Mouse (Mus musculus) spleen, adult 2 months (tissue): ENCODE measurements around the gene Srp68. TPM values are rescaled to one million over a fixed set of nuclear protein-coding genes. Genes with fewer than 3 reads are reported as not detected.
"Not testable (repeated sequence)": the region's sequence is repeated elsewhere in the genome, so short reads cannot be mapped to it uniquely, and the experiment has no call there.

ENCODE experiments used
- DNase-seq, 2 experiments: peaks; one replicate each; pipeline versions ENCODE4 v3.0.0 to v3.0.0-alpha.2; 2012 to 2021; ENCODE audit warnings: low spot score in 2 of 2, low read depth in 1 of 2
- H3K27ac ChIP-seq: fragments of 200-500 bp; 2 replicates; pipeline ENCODE4 v1.5.1; 2012; ENCODE audit warnings: low read length, inconsistent platforms; ENCODE audit not compliant: insufficient read depth
- H3K27me3 ChIP-seq: fragments of 200-500 bp; 2 replicates; pipeline ENCODE4 v1.6.1; 2012; ENCODE audit warnings: mild to moderate bottlenecking, moderate library complexity, low read length, inconsistent platforms; ENCODE audit not compliant: control insufficient read depth, insufficient read depth
- H3K36me3 ChIP-seq: fragments of 200-500 bp; 2 replicates; pipeline ENCODE4 v1.6.1; 2012; ENCODE audit warnings: mild to moderate bottlenecking, low read length, inconsistent platforms; ENCODE audit not compliant: control insufficient read depth, insufficient read depth
- H3K4me1 ChIP-seq: fragments of 200-500 bp; 2 replicates; pipeline ENCODE4 v1.6.1; 2011; ENCODE audit warnings: inconsistent platforms; ENCODE audit not compliant: control insufficient read depth, insufficient read depth, insufficient read length
- H3K4me3 ChIP-seq: fragments of 200-500 bp; 2 replicates; pipeline ENCODE4 v1.5.1; 2011; ENCODE audit warnings: mild to moderate bottlenecking, inconsistent platforms; ENCODE audit not compliant: insufficient read depth, insufficient read length; ENCODE audit errors: extremely low read depth
- CTCF ChIP-seq: fragments of 200-500 bp; IDR thresholded peaks from 2 replicates; pipeline ENCODE4 v1.5.1; 2011; ENCODE audit warnings: mild to moderate bottlenecking, inconsistent platforms; ENCODE audit not compliant: insufficient read depth, insufficient read length, insufficient replicate concordance; ENCODE audit errors: extremely low read depth
- POLR2A ChIP-seq: fragments of 200-500 bp; IDR thresholded peaks from 2 replicates; pipeline ENCODE4 v1.6.1; 2011; ENCODE audit warnings: low read depth, low read length, inconsistent platforms
- WGBS: fragments of 180-500 bp; shearing (Covaris S2); methylation state at CpG from one replicate; pipeline ENCODE4 v1.1.7; 2018; 5-methylcytosine and 5-hydroxymethylcytosine counted together
- polyA plus RNA-seq: library from polyadenylated mRNA; depleted of rRNA; stranded (reverse); fragments of >200 nt; gene quantifications from 2 replicates; pipeline ENCODE4 v1.2.3, GENCODE M21; 2012

The Srp68 gene
- polyA plus RNA-seq, 1 experiment: 25.4 TPM

DNA sequence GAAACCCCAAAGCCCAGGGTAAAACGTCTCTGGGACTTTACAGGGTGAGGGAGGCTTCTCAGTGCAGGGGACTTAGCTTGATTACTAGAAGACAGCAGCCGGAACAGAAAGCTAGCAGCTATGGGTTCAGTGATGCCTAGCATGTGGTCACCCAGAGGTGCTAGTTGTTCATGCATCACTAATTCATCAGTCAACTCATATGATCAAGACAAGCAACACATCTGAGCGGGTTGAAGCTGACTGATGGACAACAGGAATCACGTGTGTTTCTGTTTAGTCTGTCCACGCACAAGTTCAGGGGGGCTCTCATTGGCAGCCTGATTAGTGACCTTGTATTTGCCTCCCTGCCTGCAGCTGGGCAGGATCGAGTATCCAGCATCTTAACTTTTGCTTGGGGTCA, 10.0 kb upstream of the Srp68 start:
- 33% methylated on average over 6 of the region's 6 CpGs for WGBS
- Histone ChIP-seq H3K36me3 (peaks cover 8% of the 10 kb centered on the region), H3K27ac (no peak overlapping the region), H3K4me3 (no peak overlapping the region), H3K4me1 (peaks cover 23% of the 10 kb centered on the region), H3K27me3 (peaks cover 17% of the 10 kb centered on the region)
- no peak for TF ChIP-seq POLR2A
- TF ChIP-seq CTCF: no peak
- DNase-seq: no peak

- H3K27me3 ChIP-seq: peaks cover 17% of the 10 kb centered on the region
- WGBS: 14% methylated on average over 48 of the region's 48 CpGs
- H3K27ac ChIP-seq: no peak overlapping the region
- H3K4me3 ChIP-seq: no peak overlapping the region
- no peak for TF ChIP-seq CTCF
- no peak for TF ChIP-seq POLR2A
- DNase-seq: no peak
- no peaks in the 10 kb centered on the region for H3K36me3 ChIP-seq
- peaks cover 21% of the 10 kb centered on the region for H3K4me1 ChIP-seq
Observed at GRCm38 (mm10) chr11:116282912-116283521, 9.0 kb upstream of the Srp68 start.

DNA sequence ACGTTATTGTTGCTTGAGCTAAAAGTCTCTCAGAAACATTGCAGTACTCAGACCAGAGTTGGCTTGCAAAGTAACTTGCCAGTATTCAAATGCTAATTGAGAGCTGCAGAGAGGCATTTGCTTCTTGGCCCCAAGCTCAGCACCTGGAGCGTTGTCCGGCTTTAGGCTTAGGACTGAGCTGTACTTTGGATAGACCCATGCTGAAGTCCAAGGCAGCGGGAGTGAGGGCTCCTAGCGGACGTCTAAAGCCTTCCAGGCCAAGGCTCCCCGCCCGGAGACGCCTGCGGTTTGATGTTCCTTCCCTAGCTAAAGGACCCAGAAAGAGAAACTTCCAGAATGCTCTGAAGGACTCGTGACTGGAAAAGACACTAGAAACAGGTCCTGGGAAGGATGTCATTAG, 8.1 kb upstream of the Srp68 start:
- TF ChIP-seq POLR2A (no peak), CTCF (no peak)
- no peak overlapping the region for H3K4me3 ChIP-seq
- H3K27ac ChIP-seq: no peak overlapping the region
- no peaks in the 10 kb centered on the region for H3K36me3 ChIP-seq
- H3K27me3 ChIP-seq: peaks cover 17% of the 10 kb centered on the region
- H3K4me1 ChIP-seq: peaks cover 19% of the 10 kb centered on the region
- 2% methylated on average over 11 of the region's 11 CpGs for WGBS
- no peak for DNase-seq

DNA sequence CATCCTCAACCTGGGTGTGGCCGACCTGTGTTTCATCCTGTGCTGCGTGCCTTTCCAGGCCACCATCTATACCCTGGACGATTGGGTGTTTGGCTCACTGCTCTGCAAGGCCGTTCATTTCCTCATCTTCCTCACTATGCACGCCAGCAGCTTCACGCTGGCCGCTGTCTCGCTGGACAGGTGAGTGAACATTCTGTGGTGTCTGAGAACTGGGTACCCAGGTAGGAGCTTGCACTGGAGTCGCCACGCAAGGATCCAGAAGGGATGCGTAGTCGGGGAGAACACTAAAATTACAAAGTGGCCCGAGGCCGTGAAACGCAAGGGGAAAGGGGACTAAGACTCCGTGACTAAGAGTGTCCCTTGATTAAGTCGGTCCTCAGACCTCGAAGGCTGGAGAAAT, 7.7 kb upstream of the Srp68 start:
- DNase-seq: no peak
- no peak for TF ChIP-seq POLR2A
- TF ChIP-seq CTCF: no peak
- Histone ChIP-seq H3K36me3 (no peaks in the 10 kb centered on the region), H3K27me3 (peaks cover 17% of the 10 kb centered on the region), H3K4me1 (peaks cover 19% of the 10 kb centered on the region), H3K4me3 (no peak overlapping the region), H3K27ac (no peak overlapping the region)
- WGBS: 6% methylated on average over 18 of the region's 18 CpGs

DNA sequence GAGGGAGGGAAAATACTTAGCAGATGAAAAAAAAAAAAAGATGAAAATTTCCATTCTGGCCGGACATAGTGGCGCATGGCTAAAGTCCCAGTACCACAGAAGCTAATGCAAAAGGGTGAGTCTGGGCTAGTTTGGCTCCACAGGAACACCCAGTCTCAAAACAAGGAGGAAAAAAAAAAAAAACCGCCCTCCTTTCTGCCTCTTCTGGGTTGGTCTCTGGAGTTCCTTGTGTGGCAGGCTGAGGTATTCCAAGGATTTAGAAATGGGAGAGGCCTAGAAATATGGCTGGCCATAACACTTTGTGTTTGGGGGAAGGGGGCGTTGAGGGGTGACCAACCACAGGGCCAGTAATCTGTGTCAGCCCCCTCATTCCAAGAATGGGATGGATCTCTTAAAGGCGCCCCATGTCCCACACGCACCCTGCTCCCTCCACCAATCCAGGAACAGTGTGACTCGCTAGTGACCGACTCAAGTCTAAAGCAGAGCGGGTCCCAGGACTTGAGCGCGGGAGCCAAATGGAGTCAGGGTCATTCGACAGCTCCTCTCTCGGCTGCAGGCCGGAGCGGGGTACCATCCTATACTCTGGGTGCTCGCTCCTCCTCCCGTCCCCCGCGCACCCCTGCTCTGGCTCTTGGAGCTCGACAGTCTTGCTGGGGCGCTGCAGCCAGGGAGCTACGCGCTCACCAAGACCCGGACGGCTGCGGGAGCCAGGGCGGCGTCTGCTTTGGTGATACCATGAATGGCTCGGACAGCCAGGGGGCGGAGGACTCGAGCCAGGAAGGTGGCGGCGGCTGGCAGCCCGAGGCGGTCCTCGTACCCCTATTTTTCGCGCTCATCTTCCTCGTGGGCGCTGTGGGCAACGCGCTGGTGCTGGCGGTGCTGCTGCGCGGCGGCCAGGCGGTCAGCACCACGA, 7.0 kb upstream of the Srp68 start, which contains the start of gene Galr2:
Gene Galr2 (plus strand): TSS at position 189 of the 913 bp plus-strand sequence.
- peaks cover 17% of the 10 kb centered on the region for H3K27me3 ChIP-seq
- H3K4me3 ChIP-seq: no peak within 1 kb of the TSS

DNA sequence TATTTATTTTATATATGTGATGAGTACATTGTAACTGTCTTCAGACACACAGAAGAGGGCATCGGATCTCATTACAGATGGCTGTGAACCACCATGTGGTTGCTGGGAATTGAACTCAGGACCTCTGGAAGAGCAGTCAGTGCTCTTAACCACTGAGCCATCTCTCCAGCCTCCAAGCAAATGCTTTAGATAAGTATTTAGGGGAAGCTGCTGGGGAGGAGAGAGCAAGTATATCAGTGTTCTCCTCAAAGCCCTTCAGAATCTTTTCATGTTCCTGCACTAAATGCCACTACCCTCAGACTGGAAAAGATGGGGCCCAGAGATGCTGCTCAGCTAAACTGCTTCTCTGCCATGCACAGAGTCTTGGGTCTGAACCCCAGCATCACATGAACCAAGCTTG, 3.2 kb upstream of the Srp68 start:
- not testable (repeated sequence) for H3K27ac ChIP-seq, H3K27me3 ChIP-seq, H3K4me3 ChIP-seq, DNase-seq, H3K36me3 ChIP-seq
- H3K4me1 ChIP-seq: peaks cover 11% of the 10 kb centered on the region
- 93% methylated on average over 1 of the region's 1 CpGs for WGBS

More for the DNA sequence above, 7.0 kb upstream of the Srp68 start, which contains the start of gene Galr2:
- Histone ChIP-seq H3K27ac (no peak within 1 kb of the TSS), H3K4me1 (peaks cover 19% of the 10 kb centered on the region), H3K36me3 (no peaks in the 10 kb centered on the region)
- TF ChIP-seq CTCF (no peak), POLR2A (no peak)
- 17% methylated on average over 48 of the region's 48 CpGs for WGBS
- no peak for DNase-seq
